Mouse (Mus musculus): ENCODE results near the gene Trp53rka.
A peak's percentile ranks its signal among the peaks of the same experiment; 100 is the strongest.

Trp53rka gene

GRCm38 (mm10) chr2:165485826-165486225 is 7.3 kb downstream of the Trp53rka start:
- no peak for DNase-seq (ENCODE audit: low spot score)

- DNase-seq (ENCODE audit: low spot score), result no peak
Observed at GRCm38 (mm10) chr2:165484152-165484551, 9.0 kb downstream of the Trp53rka start.

- DNase-seq (ENCODE audit: low spot score), result no peak
Observed at GRCm38 (mm10) chr2:165482003-165482402, 11.1 kb downstream of the Trp53rka start.

GRCm38 (mm10) chr2:165475850-165476249 is 17.3 kb downstream of the Trp53rka start:
- no peak for DNase-seq (ENCODE audit: low spot score)

GRCm38 (mm10) chr2:165475412-165475811 is 17.7 kb downstream of the Trp53rka start:
- DNase-seq (ENCODE audit: low spot score), result no peak

GRCm38 (mm10) chr2:165473003-165473402 is 20.1 kb downstream of the Trp53rka start, which contains the start of gene Slc13a3:
Gene Slc13a3, minus strand, starts transcription at chr2:165473230.
- DNase-seq (ENCODE audit: low spot score), result no peak

GRCm38 (mm10) chr2:165471943-165472342 is 21.2 kb downstream of the Trp53rka start:
- DNase-seq (ENCODE audit: low spot score), result no peak

GRCm38 (mm10) chr2:165470167-165470566 is 23.0 kb downstream of the Trp53rka start:
- DNase-seq (ENCODE audit: low spot score), result peak; percentile 17

GRCm38 (mm10) chr2:165467824-165468452 is 25.2 kb downstream of the Trp53rka start:
- no peak for DNase-seq (ENCODE audit: low spot score)

GRCm38 (mm10) chr2:165459663-165460062 is 33.5 kb downstream of the Trp53rka start:
- DNase-seq (ENCODE audit: low spot score), result no peak

- no peak for DNase-seq (ENCODE audit: low spot score)
Observed at GRCm38 (mm10) chr2:165458189-165458588, 34.9 kb downstream of the Trp53rka start.

GRCm38 (mm10) chr2:165456710-165457109 is 36.4 kb downstream of the Trp53rka start:
- peak; percentile 18 for DNase-seq (ENCODE audit: low spot score)

GRCm38 (mm10) chr2:165452730-165453693 is 40.1 kb downstream of the Trp53rka start:
- peak; percentile 65 for DNase-seq (ENCODE audit: low spot score)

- DNase-seq (ENCODE audit: low spot score), result no peak
Observed at GRCm38 (mm10) chr2:165448475-165448874, 44.6 kb downstream of the Trp53rka start.

GRCm38 (mm10) chr2:165444861-165445260 is 48.3 kb downstream of the Trp53rka start:
- no peak for DNase-seq (ENCODE audit: low spot score)

GRCm38 (mm10) chr2:165442981-165443380 is 50.1 kb downstream of the Trp53rka start:
- no peak for DNase-seq (ENCODE audit: low spot score)

- no peak for DNase-seq (ENCODE audit: low spot score)
Observed at GRCm38 (mm10) chr2:165441613-165442012, 51.5 kb downstream of the Trp53rka start.
